Mouse (Mus musculus): ENCODE data around the gene Szt2. TPM values are rescaled to one million over a fixed set of nuclear protein-coding genes. Genes with fewer than 3 reads are reported as not detected.

Szt2 gene
- 2.1 and 2.2 TPM in 2 replicates for polyA plus RNA-seq (2021; fragmentation: Nextera tagmentation)
- long read RNA-seq, experiment 1, partial matches to known transcripts: 8 of 9 reads
- long read RNA-seq, experiment 1, other reads (novel, unspliced or antisense): 1 of 9 reads
- long read RNA-seq, experiment 2, partial matches to known transcripts: 9 of 11 reads
- long read RNA-seq, experiment 2, other reads (novel, unspliced or antisense): 2 of 11 reads

DNA sequence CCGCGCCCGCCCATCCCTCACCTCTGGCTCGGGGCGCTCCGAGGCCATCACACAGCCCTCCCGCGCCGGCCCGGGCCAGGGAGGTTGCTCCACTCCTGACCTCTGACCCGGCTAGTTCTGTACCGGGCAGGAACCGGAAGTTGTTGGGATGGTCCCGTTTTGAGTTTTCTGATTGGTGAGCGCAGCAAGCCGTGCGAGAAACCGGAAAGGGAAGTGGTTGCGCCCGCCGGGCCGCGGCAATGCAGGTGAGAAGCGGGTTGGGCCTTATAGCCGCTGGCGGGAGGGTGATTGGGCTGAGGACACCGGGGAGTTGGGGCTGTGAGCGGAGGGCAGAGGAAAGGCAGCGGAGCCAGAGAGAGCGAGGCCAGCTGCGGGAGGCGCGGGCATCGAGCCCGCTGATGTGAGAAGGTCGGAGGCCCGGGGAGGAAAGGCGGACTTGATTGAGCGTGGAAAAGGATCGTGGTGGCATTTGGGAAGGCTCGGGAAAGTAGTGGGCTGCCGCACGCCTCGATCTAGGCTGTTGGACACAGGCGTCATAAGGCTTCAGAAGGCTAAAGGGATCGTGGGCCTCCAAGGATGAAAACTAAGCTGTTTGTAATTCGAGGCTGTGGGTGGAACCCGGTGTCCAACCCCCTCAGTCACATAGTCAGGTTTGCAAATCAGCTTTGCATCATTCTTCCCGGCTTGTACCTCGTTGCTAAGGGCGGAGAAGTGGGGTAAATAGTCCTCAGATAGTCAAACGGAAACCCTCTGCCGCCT is at the start of gene Szt2, which contains the start of gene Med8:
TSS of gene Szt2 (minus strand) at position 132 of the 759 bp plus-strand sequence.
TSS of gene Med8 (plus strand) at position 196 of the 759 bp plus-strand sequence.

DNA sequence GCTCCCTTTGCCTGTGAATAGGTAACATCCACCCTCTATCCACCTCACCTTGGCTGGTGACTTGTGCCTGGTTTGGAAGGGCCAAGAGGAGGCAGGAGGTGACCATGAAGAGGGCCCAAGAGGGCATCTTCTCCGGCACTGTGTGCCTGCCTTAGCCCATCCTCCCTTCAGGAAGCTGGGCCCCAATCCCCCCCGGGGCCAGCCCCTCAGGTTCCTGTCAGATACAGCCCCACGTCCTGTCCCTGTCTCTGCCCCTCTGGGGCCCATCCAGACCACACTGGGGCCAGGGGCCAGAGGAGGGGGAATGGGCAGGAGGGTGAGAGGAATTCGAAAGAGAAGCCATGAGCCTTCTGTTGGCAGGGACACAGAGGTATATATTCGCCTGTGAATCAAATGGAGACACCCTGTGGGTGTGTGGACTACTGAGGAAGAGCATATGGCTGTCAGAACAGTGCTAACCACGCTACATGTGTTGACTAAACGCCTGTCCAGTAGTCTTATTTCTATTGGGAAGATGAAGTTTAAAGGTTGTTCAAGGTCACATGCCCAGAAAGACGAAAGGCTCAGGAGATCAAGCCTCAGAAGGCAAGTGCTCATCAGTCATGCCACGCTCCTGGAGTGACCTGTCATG is 48.4 kb upstream of the Szt2 start, which contains the start of gene Mpl:
TSS of gene Mpl (minus strand) at position 169 of the 631 bp plus-strand sequence.

DNA sequence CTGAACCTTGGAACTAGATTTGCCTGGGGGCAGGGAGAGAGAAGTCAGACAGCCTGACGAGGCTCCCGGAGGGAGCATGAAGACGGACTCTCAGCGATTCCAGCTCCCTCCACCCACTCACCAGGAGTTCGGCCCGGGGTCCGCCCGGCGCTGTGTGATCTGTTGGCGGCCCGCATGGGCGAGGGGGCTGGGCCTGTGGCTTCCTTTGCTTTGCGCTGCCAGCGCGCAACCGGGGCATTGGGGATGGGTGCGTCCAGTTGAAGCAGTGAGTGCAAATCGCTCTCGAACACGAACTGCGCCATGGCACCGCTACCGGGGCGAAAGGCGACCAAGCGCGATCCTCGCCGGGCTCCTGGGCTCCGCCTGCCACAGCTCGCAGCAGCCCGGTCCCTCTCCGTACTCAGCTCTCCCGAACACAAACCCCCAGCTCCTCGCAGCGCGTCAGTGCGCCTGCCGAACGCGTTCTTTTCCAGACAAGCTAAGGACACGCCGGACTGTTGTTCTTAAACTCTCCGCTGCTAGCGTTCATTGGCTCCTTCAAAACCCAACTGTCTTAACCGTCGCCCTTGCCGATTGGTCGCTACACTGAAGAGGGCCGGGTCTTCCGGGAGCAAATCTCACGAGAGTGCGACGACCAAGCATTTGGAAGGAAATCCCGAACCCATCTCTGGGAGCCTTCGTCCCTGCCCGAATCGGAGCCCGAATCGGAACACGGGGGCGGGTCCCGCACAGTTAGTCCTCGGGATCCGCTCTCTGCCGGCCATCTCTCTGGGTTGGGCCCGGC is 27.9 kb upstream of the Szt2 start, which contains the start of gene Cdc20:
TSS of gene Cdc20 (minus strand) at position 533 of the 784 bp plus-strand sequence.

DNA sequence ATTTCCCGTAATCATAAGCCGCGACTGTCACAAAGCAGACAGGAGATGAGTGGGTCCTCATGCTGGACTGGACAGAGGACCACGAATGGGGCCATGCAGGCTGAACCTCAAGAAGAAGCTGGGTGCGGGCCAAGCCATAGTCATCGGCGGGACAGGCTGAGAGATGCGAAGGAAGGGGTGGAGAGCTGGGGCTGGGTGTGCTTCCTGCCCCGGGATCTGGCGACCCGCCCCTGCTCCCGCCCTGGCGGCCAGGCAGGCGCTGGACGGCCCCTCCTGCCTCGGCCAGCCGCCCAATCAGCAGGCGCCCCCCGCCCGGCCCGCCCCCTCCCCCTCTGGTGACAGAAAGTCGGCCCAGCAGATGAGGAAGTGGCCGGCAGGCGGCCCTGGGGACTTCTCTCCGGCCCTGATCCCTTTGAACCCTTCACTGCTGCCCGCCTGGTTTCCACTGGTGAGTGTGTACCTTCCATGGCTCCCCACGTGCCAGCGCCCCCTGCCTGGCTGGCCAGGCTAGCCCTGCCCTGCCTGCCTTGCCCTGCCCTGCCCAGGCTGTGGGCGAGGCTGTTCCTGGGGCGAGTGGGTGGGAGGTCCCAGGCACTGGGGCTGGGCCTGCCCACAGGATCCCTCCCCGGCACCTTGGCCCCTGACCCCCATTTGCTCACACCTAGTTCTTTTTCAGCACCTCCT is 18.8 kb upstream of the Szt2 start, which contains the start of gene Elovl1:
TSS of gene Elovl1 (plus strand) at position 326 of the 684 bp plus-strand sequence.

Other genes starting within 250 kb of the Szt2 start
- 1.9 and 2.2 TPM in 2 replicates for gene Kdm4a, start 229.2 kb downstream of the Szt2 start, polyA plus RNA-seq (2021; fragmentation: Nextera tagmentation)
- 6.0 and 6.4 TPM in 2 replicates for gene Ptprf, start 117.9 kb downstream of the Szt2 start, polyA plus RNA-seq (2021; fragmentation: Nextera tagmentation)
- 42.3 and 43.7 TPM in 2 replicates for gene Med8, start 64 bp upstream of the Szt2 start, polyA plus RNA-seq (2021; fragmentation: Nextera tagmentation)
- gene Elovl1, start 18.8 kb upstream of the Szt2 start, polyA plus RNA-seq (2021; fragmentation: Nextera tagmentation): 23.3 and 23.4 TPM in 2 replicates
- gene Cdc20, start 28.1 kb upstream of the Szt2 start, polyA plus RNA-seq (2021; fragmentation: Nextera tagmentation): 0.93 and 1.3 TPM in 2 replicates
- 0.09 and 0.13 TPM in 2 replicates for gene Mpl, start 48.2 kb upstream of the Szt2 start, polyA plus RNA-seq (2021; fragmentation: Nextera tagmentation)
- 2.3 and 3.5 TPM in 2 replicates for gene Tie1, start 80.8 kb upstream of the Szt2 start, polyA plus RNA-seq (2021; fragmentation: Nextera tagmentation)
- gene 2610528J11Rik, start 117.7 kb upstream of the Szt2 start, polyA plus RNA-seq (2021; fragmentation: Nextera tagmentation): not detected in 2 replicates
- gene Tmem125, start 134.8 kb upstream of the Szt2 start, polyA plus RNA-seq (2021; fragmentation: Nextera tagmentation): 11.1 and 13.1 TPM in 2 replicates
- gene Cfap57, start 211.5 kb upstream of the Szt2 start, polyA plus RNA-seq (2021; fragmentation: Nextera tagmentation): 0.70 and 1.3 TPM in 2 replicates
- 45.6 and 51.6 TPM in 2 replicates for gene Ebna1bp2, start 211.5 kb upstream of the Szt2 start, polyA plus RNA-seq (2021; fragmentation: Nextera tagmentation)
- gene Olfr62, start 249.7 kb upstream of the Szt2 start, polyA plus RNA-seq (2021; fragmentation: Nextera tagmentation): not detected in 2 replicates

Data from layer of hippocampus, adult 6 months (tissue).